Mouse (Mus musculus) C2C12 (cell line): ENCODE data around the gene Slc16a3. TPM values are rescaled to one million over a fixed set of nuclear protein-coding genes. Genes with fewer than 3 reads are reported as not detected.

ENCODE experiments used
- H3K27me3 ChIP-seq: one replicate; pipeline ENCODE4 v1.6.1; 2011; ENCODE audit not compliant: control insufficient read depth, insufficient read depth, insufficient read length
- H3K36me3 ChIP-seq: one replicate; pipeline ENCODE4 v1.6.1; 2011; ENCODE audit not compliant: control insufficient read depth, insufficient read depth
- H3K4me3 ChIP-seq: one replicate; pipeline ENCODE4 v1.5.1; 2011; ENCODE audit warnings: mild to moderate bottlenecking, control low read depth; ENCODE audit not compliant: poor library complexity, insufficient read depth, severe bottlenecking
- H3K79me2 ChIP-seq: one replicate; pipeline ENCODE4 v1.6.1; 2011; ENCODE audit not compliant: control insufficient read depth, insufficient read depth
- H3K79me3 ChIP-seq: one replicate; pipeline ENCODE4 v1.6.1; 2011; ENCODE audit warnings: low read depth, control low read depth
- H3ac ChIP-seq: one replicate; pipeline ENCODE3; 2011; ENCODE audit warnings: low read depth; ENCODE audit not compliant: control insufficient read depth, insufficient read length
- CEBPB ChIP-seq: IDR thresholded peaks from one replicate; pipeline ENCODE4 v1.6.1; 2011; ENCODE audit warnings: low read depth, mild to moderate bottlenecking, control low read depth, moderate library complexity
- CTCF ChIP-seq: IDR thresholded peaks from one replicate; pipeline ENCODE4 v1.5.1; 2011; ENCODE audit not compliant: control insufficient read depth, insufficient read depth, insufficient read length
- FOSL1 ChIP-seq: IDR thresholded peaks from one replicate; pipeline ENCODE4 v1.8.0; 2011; ENCODE audit warnings: mild to moderate bottlenecking, low read length; ENCODE audit not compliant: poor library complexity, insufficient read depth, severe bottlenecking
- MAX ChIP-seq: IDR thresholded peaks from one replicate; pipeline ENCODE4 v1.6.1; 2011; ENCODE audit warnings: mild to moderate bottlenecking, control low read depth
- MYOD1 ChIP-seq: IDR thresholded peaks from one replicate; pipeline ENCODE4 v1.6.1; 2011; ENCODE audit warnings: low read depth; ENCODE audit not compliant: control insufficient read depth, insufficient read length
- MYOG ChIP-seq: IDR thresholded peaks from one replicate; pipeline ENCODE4 v1.6.1; 2011; ENCODE audit not compliant: control insufficient read depth, insufficient read length; ENCODE audit errors: extremely low read depth
- USF1 ChIP-seq: IDR thresholded peaks from one replicate; pipeline ENCODE4 v1.6.1; 2011; ENCODE audit warnings: low read depth, mild to moderate bottlenecking, control low read depth, moderate library complexity
- polyA plus RNA-seq: library from polyadenylated mRNA; unstranded; fragments of >200 nt; fragmentation: generic; extraction: Trizol; gene quantifications from one replicate; pipeline ENCODE4 v1.2.1, GENCODE M21; 2012; ENCODE audit warnings: missing spikeins

Slc16a3 gene
- polyA plus RNA-seq, 1 experiment = 0.89 TPM

DNA sequence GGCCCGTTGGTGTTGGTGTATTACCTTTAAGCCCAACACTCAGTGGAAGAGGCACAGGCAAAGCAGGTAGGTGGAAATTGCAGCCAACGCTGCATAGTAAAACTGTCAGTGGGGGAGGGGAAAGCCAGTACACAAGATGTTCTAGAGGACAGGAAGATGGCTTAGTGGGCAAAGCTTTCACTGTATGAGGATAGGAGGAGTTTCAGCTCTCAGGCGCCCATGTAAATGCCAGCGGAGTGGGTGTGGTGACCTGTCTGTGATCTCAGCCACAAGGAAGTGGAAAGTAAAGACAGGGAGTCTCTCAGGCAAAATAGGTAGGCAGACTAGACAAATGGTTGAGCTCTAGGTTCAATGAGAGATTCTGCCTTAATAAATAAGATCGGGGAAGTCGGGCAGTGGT is 7.3 kb upstream of the Slc16a3 start:
- Histone ChIP-seq H3K27me3 (peaks cover 8% of the 10 kb centered on the region), H3K79me2 (no peaks in the 10 kb centered on the region), H3K36me3 (no peaks in the 10 kb centered on the region), H3K79me3 (no peaks in the 10 kb centered on the region), H3ac (no peak overlapping the region), H3K4me3 (no peak overlapping the region)
- no peak for TF ChIP-seq MYOG

DNA sequence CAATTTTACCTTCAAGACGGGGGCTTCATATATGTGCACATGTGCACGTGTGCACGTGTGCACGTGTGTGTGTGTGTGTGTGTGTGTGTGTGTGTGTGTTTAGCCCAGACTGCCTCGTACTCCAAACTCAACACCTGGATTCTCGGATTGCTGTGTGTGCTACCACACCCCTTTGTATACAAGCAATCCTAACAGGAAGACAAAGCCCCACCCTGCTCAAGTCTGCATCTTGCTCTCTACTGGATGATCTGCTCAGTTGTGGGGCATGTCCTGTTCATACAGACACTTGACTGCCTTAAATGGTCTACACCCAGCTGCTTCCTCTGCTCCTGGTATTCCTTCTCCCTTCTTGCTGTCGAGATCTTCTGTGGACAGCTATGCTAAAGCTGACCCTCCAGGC is 3.0 kb upstream of the Slc16a3 start:
- H3ac ChIP-seq = no peak overlapping the region

DNA sequence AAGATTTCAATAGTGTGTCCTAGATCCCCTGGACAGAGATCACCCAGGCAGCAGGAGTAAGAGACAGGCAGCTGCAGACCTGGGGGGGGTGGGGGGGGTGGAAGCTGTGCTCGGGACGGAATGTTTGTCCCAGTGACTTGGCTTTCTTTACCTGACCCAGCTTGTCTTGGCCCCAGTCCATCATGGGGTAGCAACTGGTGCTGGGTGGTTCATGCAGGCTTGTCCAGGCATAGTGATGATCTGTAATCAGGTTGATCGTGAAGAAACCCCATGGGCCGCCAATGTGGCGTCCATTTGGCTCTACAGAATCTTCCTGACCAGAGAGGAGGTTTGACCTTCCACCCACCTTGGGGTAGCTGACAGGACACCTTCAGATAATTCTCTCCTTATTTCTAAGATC is 2.4 kb upstream of the Slc16a3 start:
- Histone ChIP-seq H3K36me3 (no peaks in the 10 kb centered on the region), H3ac (no peak overlapping the region), H3K4me3 (no peak overlapping the region), H3K79me2 (no peaks in the 10 kb centered on the region), H3K79me3 (no peaks in the 10 kb centered on the region), H3K27me3 (peaks cover 8% of the 10 kb centered on the region)
- TF ChIP-seq MYOD1 (no peak), FOSL1 (no peak), CTCF (no peak), MAX (no peak), MYOG (no peak), USF1 (no peak), CEBPB (no peak)

More for the DNA sequence above, 3.0 kb upstream of the Slc16a3 start:
- Histone ChIP-seq H3K27me3 (peaks cover 8% of the 10 kb centered on the region), H3K36me3 (no peaks in the 10 kb centered on the region), H3K79me3 (no peaks in the 10 kb centered on the region), H3K4me3 (no peak overlapping the region), H3K79me2 (no peaks in the 10 kb centered on the region)
- TF ChIP-seq FOSL1 (no peak), USF1 (no peak), CTCF (no peak), MAX (no peak), MYOD1 (no peak), CEBPB (no peak), MYOG (no peak)

DNA sequence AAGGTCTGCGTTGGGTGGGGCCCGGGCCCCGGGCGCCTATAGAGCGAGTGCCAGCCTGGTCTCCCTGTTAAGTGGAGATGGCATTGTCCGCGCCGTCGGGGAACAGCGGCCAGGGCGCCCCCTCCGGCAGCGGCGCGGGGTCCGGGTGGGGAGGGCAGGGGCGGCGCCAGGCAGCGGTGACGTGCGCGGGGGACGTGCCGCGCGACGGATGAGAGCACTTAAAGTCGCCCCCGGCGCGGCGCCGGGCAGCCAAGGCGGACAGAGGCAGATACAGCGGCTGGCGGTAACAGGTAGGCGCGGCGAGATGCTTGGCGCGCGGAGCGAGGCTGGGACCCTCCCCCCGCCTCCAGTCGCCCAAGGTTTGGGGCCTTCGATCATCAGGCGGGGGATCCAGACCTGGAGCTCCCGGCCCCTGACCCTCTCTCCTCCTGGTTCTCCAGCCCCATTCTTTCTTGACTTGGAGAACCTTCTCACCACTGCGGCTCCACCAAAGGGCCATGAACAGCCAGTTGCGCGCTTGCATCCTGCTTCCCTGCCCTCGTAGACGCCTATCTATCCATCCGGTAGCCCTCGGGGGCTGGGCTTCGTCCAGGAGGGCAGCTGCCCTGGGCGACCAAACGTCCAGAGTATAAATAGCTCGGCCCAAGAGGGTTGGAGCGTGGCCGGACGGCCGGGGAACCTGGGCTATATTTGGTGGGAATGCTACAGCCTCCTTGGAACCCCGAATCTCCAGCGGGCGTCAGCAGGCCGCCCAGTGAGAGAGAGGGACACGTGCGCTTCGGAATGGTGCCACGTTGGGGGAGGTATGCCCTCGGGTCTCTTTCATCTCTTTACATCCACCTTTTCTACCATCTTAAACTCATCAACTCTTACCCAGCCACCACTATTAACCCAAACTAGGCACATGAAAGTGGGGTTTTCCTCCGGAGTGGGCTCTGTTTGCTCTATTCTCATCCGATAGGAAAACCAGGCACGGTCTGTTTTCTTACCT is 876 bp downstream of the Slc16a3 start:
- Histone ChIP-seq H3ac (no peak overlapping the region), H3K79me3 (no peaks in the 10 kb centered on the region), H3K4me3 (no peak overlapping the region), H3K79me2 (no peaks in the 10 kb centered on the region), H3K36me3 (no peaks in the 10 kb centered on the region), H3K27me3 (peaks cover 5% of the 10 kb centered on the region)
- TF ChIP-seq CEBPB (no peak), MAX (no peak), FOSL1 (no peak), CTCF (no peak), MYOG (no peak), MYOD1 (no peak), USF1 (no peak)

DNA sequence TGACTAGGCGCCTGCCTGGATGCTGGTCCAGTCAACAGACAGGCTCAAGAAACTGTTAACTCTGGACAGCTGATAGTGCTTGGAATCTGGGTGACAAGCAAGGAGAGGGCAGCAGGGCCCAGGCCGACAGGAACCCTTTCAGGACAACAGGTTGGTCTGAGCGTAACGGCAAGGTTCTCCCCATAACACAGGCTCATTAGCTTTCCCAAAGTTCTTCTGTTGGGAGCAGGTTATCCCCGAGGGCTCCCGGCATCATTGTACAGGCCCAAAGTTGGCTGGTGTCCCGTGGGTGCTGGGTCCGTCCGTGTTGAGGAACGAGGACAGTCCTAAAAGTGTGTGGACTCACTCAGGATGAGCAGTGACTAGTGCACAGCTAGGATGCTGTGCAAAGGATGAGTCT is 1.6 kb downstream of the Slc16a3 start:
- H3K79me3 ChIP-seq = no peaks in the 10 kb centered on the region

More for the DNA sequence above, 1.6 kb downstream of the Slc16a3 start:
- Histone ChIP-seq H3ac (no peak overlapping the region), H3K36me3 (no peaks in the 10 kb centered on the region), H3K4me3 (no peak overlapping the region), H3K27me3 (peaks cover 5% of the 10 kb centered on the region), H3K79me2 (no peaks in the 10 kb centered on the region)
- TF ChIP-seq CTCF (no peak), CEBPB (no peak), MYOG (no peak), USF1 (no peak), FOSL1 (no peak), MYOD1 (no peak), MAX (no peak)
